In genomic region chr2:107291142-107291541, GRCm38 (mm10) we compare ENCODE assay signal across 10 mouse cellular contexts. TPM values are rescaled to one million over a fixed set of nuclear protein-coding genes. Genes with fewer than 3 reads are reported as not detected.
A peak's percentile ranks its signal among the peaks of the same experiment; 100 is the strongest.
DNase-seq lines count a peak whose midpoint lies in the region; ATAC-seq and TF ChIP-seq lines count a peak whose summit lies in the region.
"Had no signal": no experiment of that assay in that cellular context is flagged by ENCODE, and none has a peak within 500 bp of the region (broad histone marks: within the 10 kb centered on the region; RNA-seq: fewer than 3 reads in every experiment).

No protein-coding gene starts in this region.

- no peak overlapping the region for H3K27ac ChIP-seq in kidney, embryonic 14.5 days (ENCODE audit: low read depth, low read length)
- H3K27ac ChIP-seq in cortical plate, adult 2 months (ENCODE audit: insufficient read depth, low read length) = peak overlapping the region; percentile 31; the same call in 1 of the 2 replicates
- H3K27ac ChIP-seq in heart, postnatal 0 days (ENCODE audit: low read depth) = peak overlapping the region; percentile 57
- no peak overlapping the region for H3K27ac ChIP-seq in liver, embryonic 13.5 days

- TF ChIP-seq EP300 in heart, postnatal 0 days (IDR thresholded peaks at IDR 0.05; ENCODE audit: low read depth) = no peak

- no peak for TF ChIP-seq POLR2A in cortical plate, adult 2 months (IDR thresholded peaks at IDR 0.05; ENCODE audit: extremely low read depth, insufficient read depth, low read length)

- H3K9me3 ChIP-seq in kidney, embryonic 14.5 days (ENCODE audit: control insufficient read depth, low read length) = no peaks in the 10 kb centered on the region
- H3K9me3 ChIP-seq in heart, postnatal 0 days (replicated peaks; ENCODE audit: control insufficient read depth, low read length) = no peaks in the 10 kb centered on the region
- H3K9me3 ChIP-seq in liver, embryonic 13.5 days (replicated peaks) = no peaks in the 10 kb centered on the region; the same call in 1 of the 2 replicates

- no peak for TF ChIP-seq CTCF in cortical plate, adult 2 months (IDR thresholded peaks at IDR 0.05; ENCODE audit: extremely low read depth, insufficient read depth, low read length)
- TF ChIP-seq CTCF in heart, postnatal 0 days (IDR thresholded peaks at IDR 0.05; ENCODE audit: low read depth) = no peak

- peak overlapping the region; percentile 68 for H3K4me2 ChIP-seq in kidney, embryonic 14.5 days (replicated peaks; ENCODE audit: low read depth, low read length)
- peak overlapping the region; percentile 74 for H3K4me2 ChIP-seq in heart, postnatal 0 days (ENCODE audit: low read depth, low read length)
- H3K4me2 ChIP-seq in liver, embryonic 13.5 days = peak overlapping the region; percentile 50

- peaks cover 29% of the 10 kb centered on the region for H3K27me3 ChIP-seq in kidney, embryonic 14.5 days (ENCODE audit: control insufficient read depth, insufficient read depth, low read length)
- no peaks in the 10 kb centered on the region for H3K27me3 ChIP-seq in heart, postnatal 0 days (ENCODE audit: control insufficient read depth, insufficient read depth, low read length)
- H3K27me3 ChIP-seq in liver, embryonic 13.5 days = peaks cover 9% of the 10 kb centered on the region

- H3K4me3 ChIP-seq in kidney, embryonic 14.5 days (ENCODE audit: low read length) = peak overlapping the region; percentile 39
- H3K4me3 ChIP-seq in cortical plate, adult 2 months (ENCODE audit: insufficient read depth, low read length) = peak overlapping the region; percentile 63
- H3K4me3 ChIP-seq in heart, postnatal 0 days (ENCODE audit: low read depth, low read length) = peak overlapping the region; percentile 59
- H3K4me3 ChIP-seq in liver, embryonic 13.5 days (replicated peaks) = no peak overlapping the region

- DNase-seq in kidney, postnatal 10 days = no peak
- DNase-seq in heart, postnatal 0 days (ENCODE audit: low spot score) = no peak
- DNase-seq in liver, embryonic 13.5 days = no peak
- no peak for DNase-seq in ovary, postnatal 36 days (ENCODE audit: low spot score)
- no peak for DNase-seq in kidney, adult 18-20 months
- no peak for DNase-seq in B cell, adult 2 months

- no peaks in the 10 kb centered on the region for H3K36me3 ChIP-seq in kidney, embryonic 14.5 days (ENCODE audit: control insufficient read depth, insufficient read depth, low read length)
- no peaks in the 10 kb centered on the region; the same call in 1 of the 2 replicates for H3K36me3 ChIP-seq in heart, postnatal 0 days (replicated peaks; ENCODE audit: control insufficient read depth, insufficient read depth, low read length)
- H3K36me3 ChIP-seq in liver, embryonic 13.5 days = no peaks in the 10 kb centered on the region

- no peak overlapping the region for H3K9ac ChIP-seq in kidney, embryonic 14.5 days (ENCODE audit: low read depth, low read length)
- peak overlapping the region; percentile 58 for H3K9ac ChIP-seq in heart, postnatal 0 days (replicated peaks; ENCODE audit: low read depth, low read length)
- no peak overlapping the region for H3K9ac ChIP-seq in liver, embryonic 13.5 days

- WGBS in kidney, embryonic 14.5 days = 3% methylated on average over 16 of the region's 16 CpGs
- 4% methylated on average over 16 of the region's 16 CpGs for WGBS in heart, postnatal 0 days
- WGBS in liver, embryonic 13.5 days (ENCODE audit: insufficient replicate concordance) = 8% methylated on average over 16 of the region's 16 CpGs

- ATAC-seq in kidney, embryonic 14.5 days (ENCODE audit: low FRiP score, low TSS enrichment) = no peak
- ATAC-seq in heart, postnatal 0 days (ENCODE audit: insufficient read depth, low read depth) = peak; percentile 54
- no peak for ATAC-seq in liver, embryonic 13.5 days (ENCODE audit: low read depth)

- H3K4me1 ChIP-seq in kidney, embryonic 14.5 days (ENCODE audit: control insufficient read depth, insufficient read depth, low read length) = no peaks in the 10 kb centered on the region; the same call in 1 of the 2 replicates
- H3K4me1 ChIP-seq in cortical plate, adult 2 months (ENCODE audit: control insufficient read depth, insufficient read depth, low read length) = peaks cover 1% of the 10 kb centered on the region; the same call in 1 of the 2 replicates
- H3K4me1 ChIP-seq in heart, postnatal 0 days (ENCODE audit: control insufficient read depth, insufficient read depth) = 0 out of 2 replicates have a peak, but pooled peaks cover 3% of the 10 kb centered on the region
- H3K4me1 ChIP-seq in liver, embryonic 13.5 days (replicated peaks) = 0 out of 2 replicates have a peak, but pooled peaks cover 5% of the 10 kb centered on the region

RNA-seq across cellular contexts. Expression of gene Kcna4, which starts 0.7 kb away (rescaled TPM):
- not detected in 2 replicates for polyA plus RNA-seq in kidney, embryonic 14.5 days (2014; fragmentation: Nextera tagmentation; extraction: Ambion mirVana)
- 13.4 and 16.4 TPM in 2 replicates for polyA plus RNA-seq in cortical plate, adult 2 months (2012; rRNA removed)
- 4.9 and 9.1 TPM in 2 replicates for total RNA-seq in heart, postnatal 0 days (2014; rRNA removed; ENCODE audit: low replicate concordance)
- polyA plus RNA-seq in heart, postnatal 0 days (2015; fragmentation: Nextera tagmentation; extraction: Ambion mirVana) = 3.9 and 4.0 TPM in 2 replicates
- polyA plus RNA-seq in liver, embryonic 13.5 days (2015; fragmentation: Nextera tagmentation; extraction: Ambion mirVana) = 0.03 TPM in 2 replicates
- total RNA-seq: MEL had no signal
- polyA plus RNA-seq: spleen, adult 2 months had no signal

Comparison
In these comparisons a context has a peak if more than half of its experiments do, and no peak if none do; other contexts are left out.
1. H3K27ac ChIP-seq: peak in cortical plate, adult 2 months (single experiment) and heart, postnatal 0 days (single experiment); none in kidney, embryonic 14.5 days (single experiment) and liver, embryonic 13.5 days (single experiment).
2. Peak in every context shown above with its lines, with median percentiles within 50 percentile points of each other: H3K4me2 ChIP-seq.